In genomic region chr6:91721215-91721701, GRCm38 (mm10) we compare ENCODE assay signal across 11 mouse cellular contexts. TPM values are rescaled to one million over a fixed set of nuclear protein-coding genes. Genes with fewer than 3 reads are reported as not detected.
A peak's percentile ranks its signal among the peaks of the same experiment; 100 is the strongest.
DNase-seq lines count a peak whose midpoint lies in the region; ATAC-seq and TF ChIP-seq lines count a peak whose summit lies in the region.
"Had no signal": no experiment of that assay in that cellular context is flagged by ENCODE, and none has a peak within 500 bp of the region (broad histone marks: within the 10 kb centered on the region; RNA-seq: fewer than 3 reads in every experiment).

No protein-coding gene starts in this region.

- H3K27me3 ChIP-seq in ES-Bruce4 (ENCODE audit: control insufficient read depth, insufficient read depth, low read length, poor library complexity, severe bottlenecking) = no peaks in the 10 kb centered on the region
- no peaks in the 10 kb centered on the region for H3K27me3 ChIP-seq in limb, embryonic 11.5 days (ENCODE audit: control insufficient read depth, insufficient read depth, low read length)
- no peaks in the 10 kb centered on the region for H3K27me3 ChIP-seq in liver, postnatal 0 days (ENCODE audit: insufficient read depth, low read length)
- H3K27me3 ChIP-seq: liver, embryonic 15.5 days had no signal

- WGBS in limb, embryonic 11.5 days = 54% methylated on average over 12 of the region's 12 CpGs
- 67% methylated on average over 12 of the region's 12 CpGs for WGBS in liver, postnatal 0 days (ENCODE audit: insufficient replicate concordance)

- H3K4me1 ChIP-seq in ES-Bruce4 (ENCODE audit: control insufficient read depth, insufficient read depth, low read length) = peaks cover 14% of the 10 kb centered on the region
- peaks cover 30% of the 10 kb centered on the region for H3K4me1 ChIP-seq in limb, embryonic 11.5 days (ENCODE audit: control insufficient read depth, insufficient read depth, low read length)
- H3K4me1 ChIP-seq in liver, postnatal 0 days (ENCODE audit: insufficient read depth) = peaks cover 13% of the 10 kb centered on the region

- peaks cover 30% of the 10 kb centered on the region for H3K36me3 ChIP-seq in ES-Bruce4 (ENCODE audit: control insufficient read depth, insufficient read depth, low read length, poor library complexity, severe bottlenecking)
- H3K36me3 ChIP-seq in limb, embryonic 11.5 days (ENCODE audit: control insufficient read depth, insufficient read depth, low read length) = peaks cover 8% of the 10 kb centered on the region
- H3K36me3 ChIP-seq in liver, postnatal 0 days (replicated peaks; ENCODE audit: insufficient read depth, low read length) = peaks cover 36% of the 10 kb centered on the region

- no peak for TF ChIP-seq POLR2A in ES-Bruce4 (IDR thresholded peaks at IDR 0.05; ENCODE audit: insufficient read depth, low read length)

- no peak overlapping the region for H3K4me2 ChIP-seq in limb, embryonic 11.5 days (ENCODE audit: low read depth, severe bottlenecking)
- no peak overlapping the region for H3K4me2 ChIP-seq in liver, postnatal 0 days (ENCODE audit: low read depth, low read length)
- H3K4me2 ChIP-seq: liver, embryonic 15.5 days had no signal

- ATAC-seq in limb, embryonic 11.5 days (ENCODE audit: insufficient number of reproducible peaks, low FRiP score, low TSS enrichment, low read depth) = no peak
- ATAC-seq in liver, postnatal 0 days = no peak
- no peak for ATAC-seq in erythroid progenitor cell, adult 5-6 weeks (replicated peaks; ENCODE audit: low FRiP score, poor library complexity, severe bottlenecking)

- no peaks in the 10 kb centered on the region for H3K9me3 ChIP-seq in ES-Bruce4 (replicated peaks; ENCODE audit: control insufficient read depth, insufficient read depth, low read length, poor library complexity, severe bottlenecking)
- H3K9me3 ChIP-seq in limb, embryonic 11.5 days (ENCODE audit: control insufficient read depth, low read length) = no peaks in the 10 kb centered on the region
- H3K9me3 ChIP-seq in liver, postnatal 0 days (ENCODE audit: low read length) = no peaks in the 10 kb centered on the region
- H3K9me3 ChIP-seq: liver, embryonic 15.5 days had no signal

- no peak for TF ChIP-seq CTCF in ES-Bruce4 (IDR thresholded peaks at IDR 0.05; ENCODE audit: low read depth, low read length)
- no peak for TF ChIP-seq CTCF in liver, postnatal 0 days (IDR thresholded peaks at IDR 0.05; ENCODE audit: low read depth)

- peak; percentile 61; the same call in 1 of the 2 replicates for TF ChIP-seq EP300 in ES-Bruce4 (IDR thresholded peaks at IDR 0.05; ENCODE audit: insufficient read depth, low read depth, low read length)
- no peak for TF ChIP-seq EP300 in liver, postnatal 0 days (IDR thresholded peaks at IDR 0.05; ENCODE audit: low read depth)

- no peak overlapping the region for H3K9ac ChIP-seq in ES-Bruce4 (ENCODE audit: low read depth, poor library complexity, severe bottlenecking)
- no peak overlapping the region for H3K9ac ChIP-seq in limb, embryonic 11.5 days (ENCODE audit: low read length)
- H3K9ac ChIP-seq in liver, postnatal 0 days (replicated peaks) = no peak overlapping the region
- H3K9ac ChIP-seq: liver, embryonic 15.5 days had no signal

- DNase-seq in embryo, embryonic 11 days = peak; percentile 45
- DNase-seq in heart, postnatal 14 days = peak; percentile 65 to 72
- no peak for DNase-seq in limb, embryonic 11.5 days (ENCODE audit: low spot score)
- no peak for DNase-seq in liver, postnatal 0 days
- no peak for DNase-seq in thymus, adult 18-20 months
- no peak for DNase-seq in layer of hippocampus, adult 8-10 months (ENCODE audit: low spot score in 2 of 2)
- DNase-seq: cerebellum, adult 2 months; right cerebral cortex, postnatal 14 days had no signal

- H3K4me3 ChIP-seq in ES-Bruce4 (ENCODE audit: low read depth, low read length) = no peak overlapping the region
- H3K4me3 ChIP-seq in limb, embryonic 11.5 days (ENCODE audit: low read depth, low read length) = no peak overlapping the region
- no peak overlapping the region for H3K4me3 ChIP-seq in liver, postnatal 0 days (ENCODE audit: low read depth, low read length)
- H3K4me3 ChIP-seq: liver, embryonic 15.5 days had no signal

- intact Hi-C loops in heart, postnatal 14 days (cut with DNase I) = no loop called here

- H3K27ac ChIP-seq in ES-Bruce4 (ENCODE audit: insufficient read depth, low read length) = no peak overlapping the region
- H3K27ac ChIP-seq in limb, embryonic 11.5 days (replicated peaks; ENCODE audit: low read depth, low read length) = peak overlapping the region; percentile 72; the same call in 1 of the 2 replicates
- no peak overlapping the region for H3K27ac ChIP-seq in liver, postnatal 0 days (ENCODE audit: low read depth)
- H3K27ac ChIP-seq: liver, embryonic 15.5 days had no signal

RNA-seq across cellular contexts. Expression of gene Slc6a6, which starts 37.4 kb away (rescaled TPM):
- 109 and 114 TPM in 2 replicates for polyA plus RNA-seq in ES-Bruce4 (2011; ENCODE audit: insufficient read depth, insufficient read length, low read depth, missing spikeins)
- total RNA-seq in heart, postnatal 14 days (2021) = 100 to 1,000 TPM; 117 to 145 TPM
- 34.4 and 36.1 TPM in 2 replicates for polyA plus RNA-seq in limb, embryonic 11.5 days (2014; fragmentation: Nextera tagmentation; extraction: Ambion mirVana)
- polyA plus RNA-seq in liver, postnatal 0 days (2015; fragmentation: Nextera tagmentation; extraction: Ambion mirVana) = 31.1 and 34.4 TPM in 2 replicates
- 25.6 and 25.9 TPM in 2 replicates for total RNA-seq in erythroid progenitor cell, adult 5-6 weeks (2015; ENCODE audit: low replicate concordance)
- total RNA-seq in erythroid progenitor cell, adult 5-6 weeks (2017; ENCODE audit: low replicate concordance) = 9.8 and 10.9 TPM in 2 replicates
- total RNA-seq in layer of hippocampus, adult 8-10 months (2022) = 100 to 1,000 TPM; 142 to 166 (median 152) TPM

Comparison
In these comparisons a context has a peak if more than half of its experiments do, and no peak if none do; other contexts are left out.
1. DNase-seq: peak in embryo, embryonic 11 days (single experiment) and heart, postnatal 14 days (2 of 2); none in limb, embryonic 11.5 days (single experiment), liver, postnatal 0 days (single experiment), thymus, adult 18-20 months (0 of 2) and layer of hippocampus, adult 8-10 months (0 of 2).
2. RNA of gene Slc6a6, which starts 37.4 kb away (total RNA-seq): 142 to 166 TPM in layer of hippocampus, adult 8-10 months and 117 to 145 TPM in heart, postnatal 14 days; 9.8 to 25.9 TPM in erythroid progenitor cell, adult 5-6 weeks; every median in the first group is over 4 times any median in the second.